Mouse (Mus musculus) C2C12 (cell line): ENCODE results near the gene Odf2.

ENCODE experiments used
- CTCF ChIP-seq: IDR thresholded peaks from one replicate; pipeline ENCODE4 v1.5.1; 2011; ENCODE audit not compliant: control insufficient read depth, insufficient read depth, insufficient read length
- MAX ChIP-seq: IDR thresholded peaks from one replicate; pipeline ENCODE4 v1.6.1; 2011; ENCODE audit warnings: mild to moderate bottlenecking, control low read depth
- USF1 ChIP-seq: IDR thresholded peaks from one replicate; pipeline ENCODE4 v1.6.1; 2011; ENCODE audit warnings: low read depth, mild to moderate bottlenecking, control low read depth, moderate library complexity

GRCm38 (mm10) chr2:29896071-29896470, 7.0 kb downstream of the Odf2 start:
- TF ChIP-seq USF1 (no peak), CTCF (no peak), MAX (no peak)
